Mouse (Mus musculus) megakaryocyte, embryonic 14.5 days (primary cell): Measurements from ENCODE around the gene Cald1.

ENCODE experiments used
- FLI1 ChIP-seq: IDR thresholded peaks from 2 replicates; pipeline ENCODE4 v1.6.1; 2012; ENCODE audit warnings: low read length, inconsistent platforms, mixed read lengths
- GATA1 ChIP-seq: IDR thresholded peaks from 3 replicates; pipeline ENCODE4 v1.6.1; 2012; ENCODE audit warnings: mixed read lengths, low read length, inconsistent platforms, borderline replicate concordance

- TF ChIP-seq GATA1 = no peak
- no peak for TF ChIP-seq FLI1
Measured at GRCm38 (mm10) chr6:34754448-34754847, 156.1 kb downstream of the Cald1 start.
